Mouse (Mus musculus) T-helper 2 cell (primary cell): Measurements from ENCODE around the gene Trpm8.

Experiments
- in situ Hi-C: fragments of 300-600 bp; cut with MboI, MseI; formaldehyde crosslinking; loops from one replicate; pipeline ENCODE4 v1.15.1; 2025; ENCODE audit warnings: high pct_unique_total_duplicates

Gene Trpm8

DNA sequence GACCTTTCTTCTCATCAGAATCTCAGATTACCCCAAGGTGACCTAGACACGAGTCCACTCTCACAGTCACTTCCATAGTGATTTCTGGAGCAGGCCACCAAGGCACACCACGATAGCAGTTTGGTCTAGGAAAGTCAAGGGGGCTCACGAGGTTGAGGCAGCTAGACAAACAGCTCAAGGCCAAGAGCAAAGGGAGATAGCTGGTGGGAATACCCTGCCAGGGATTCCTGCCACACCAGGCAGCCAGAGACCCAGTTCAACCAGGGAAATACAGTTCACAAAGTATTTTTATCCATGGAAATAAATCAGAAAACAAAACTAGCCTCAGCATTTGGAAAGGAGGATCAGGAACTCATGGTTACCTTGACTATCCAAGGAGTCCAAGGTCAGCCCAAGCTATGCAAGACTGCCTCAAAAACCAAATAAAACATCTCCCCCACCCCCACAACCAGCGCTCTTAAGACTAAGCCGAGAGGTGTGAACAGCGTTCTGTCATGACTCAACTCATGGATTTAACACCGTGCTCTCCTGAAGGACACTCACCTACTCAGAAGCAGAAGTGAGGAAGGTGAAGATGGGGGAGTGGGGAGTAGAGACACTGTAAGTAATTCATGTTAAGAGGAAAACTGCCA is 13.1 kb upstream of the Trpm8 start:
- in situ Hi-C loops = loop anchor here (10.0 kb wide), 1 partner anchor 710 kb away; no protein-coding TSS in a partner anchor

DNA sequence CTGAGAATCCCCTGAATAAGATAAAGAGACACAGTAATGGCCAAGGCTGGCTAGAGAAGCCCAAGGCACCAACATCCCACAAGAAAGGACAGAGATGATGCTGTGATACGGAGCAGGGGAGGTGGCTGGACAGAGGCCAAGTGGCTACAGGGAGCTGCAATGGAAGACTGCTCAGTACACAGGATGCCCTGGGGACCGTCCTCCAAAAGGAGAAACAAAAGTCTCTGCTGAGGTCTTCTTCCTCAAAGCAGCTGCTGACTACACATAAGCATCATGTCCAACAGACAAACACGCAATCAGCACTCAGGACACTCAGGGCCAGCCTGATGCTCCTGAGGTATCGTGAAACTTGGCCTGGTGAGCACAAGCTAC is 12.6 kb upstream of the Trpm8 start:
- in situ Hi-C loops = loop anchor here (10.0 kb wide), 1 partner anchor 710 kb away; no protein-coding TSS in a partner anchor

DNA sequence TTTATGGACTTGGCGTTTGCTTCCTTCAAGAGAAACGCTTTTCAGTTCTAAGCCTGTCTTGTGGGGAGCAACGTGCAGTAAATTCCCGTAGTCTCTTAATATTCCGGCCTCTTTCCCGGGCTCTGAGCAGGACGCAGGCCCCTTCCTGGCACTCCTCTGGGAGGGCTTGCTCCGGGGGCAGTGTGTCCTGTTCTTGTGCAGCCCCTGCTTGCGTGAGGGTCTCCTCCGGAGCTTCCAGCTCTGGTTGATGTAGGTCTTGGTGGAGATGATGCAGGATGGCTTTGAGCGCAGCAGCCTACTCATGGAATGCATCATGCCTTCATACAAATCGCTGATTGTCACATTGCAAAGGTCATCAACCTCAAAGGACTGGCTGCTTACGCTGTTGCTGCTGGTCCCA is 11.3 kb upstream of the Trpm8 start:
- in situ Hi-C loops = loop anchor here (10.0 kb wide), 1 partner anchor 711 kb away; no protein-coding TSS in a partner anchor

DNA sequence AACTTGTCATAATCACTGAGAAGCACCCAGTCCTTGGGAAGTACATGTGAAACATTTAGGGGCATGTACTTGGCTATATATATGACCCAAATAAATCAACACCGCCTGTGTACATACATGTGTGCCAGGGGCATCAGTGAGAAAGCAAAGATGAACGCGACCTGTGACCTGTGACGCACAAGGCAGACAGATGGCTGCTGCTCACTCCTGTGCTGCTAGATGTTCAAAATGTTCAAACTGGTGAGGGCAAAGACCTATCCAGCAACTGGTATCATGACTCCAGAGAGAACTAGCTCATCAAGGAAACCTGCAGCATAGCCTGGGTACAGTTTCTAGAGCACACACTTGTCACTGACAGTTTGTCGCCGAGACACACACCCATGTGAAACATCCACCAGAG is 10.0 kb upstream of the Trpm8 start:
- in situ Hi-C loops = loop anchor here (10.0 kb wide), 1 partner anchor 713 kb away; no protein-coding TSS in a partner anchor

DNA sequence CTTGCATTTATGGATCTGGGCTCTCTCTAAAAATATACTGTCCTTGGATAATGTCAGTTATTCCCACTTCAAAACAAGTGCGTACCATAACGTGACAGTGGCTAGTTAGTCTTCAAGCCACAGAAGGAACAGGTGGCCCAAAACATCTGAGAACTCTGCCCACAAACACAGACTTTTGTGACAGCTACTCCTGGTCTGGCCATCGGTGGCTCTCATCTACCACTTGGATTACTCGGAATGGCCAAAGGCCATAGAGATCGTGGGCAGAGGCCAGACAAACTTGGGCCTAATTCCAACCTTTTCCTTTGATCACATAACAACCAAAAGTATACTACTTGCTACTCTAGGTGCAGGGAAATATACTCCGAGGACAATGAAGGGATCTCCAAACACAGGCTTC is 9.4 kb upstream of the Trpm8 start:
- in situ Hi-C loops = loop anchor here (10.0 kb wide), 1 partner anchor 713 kb away; no protein-coding TSS in a partner anchor

DNA sequence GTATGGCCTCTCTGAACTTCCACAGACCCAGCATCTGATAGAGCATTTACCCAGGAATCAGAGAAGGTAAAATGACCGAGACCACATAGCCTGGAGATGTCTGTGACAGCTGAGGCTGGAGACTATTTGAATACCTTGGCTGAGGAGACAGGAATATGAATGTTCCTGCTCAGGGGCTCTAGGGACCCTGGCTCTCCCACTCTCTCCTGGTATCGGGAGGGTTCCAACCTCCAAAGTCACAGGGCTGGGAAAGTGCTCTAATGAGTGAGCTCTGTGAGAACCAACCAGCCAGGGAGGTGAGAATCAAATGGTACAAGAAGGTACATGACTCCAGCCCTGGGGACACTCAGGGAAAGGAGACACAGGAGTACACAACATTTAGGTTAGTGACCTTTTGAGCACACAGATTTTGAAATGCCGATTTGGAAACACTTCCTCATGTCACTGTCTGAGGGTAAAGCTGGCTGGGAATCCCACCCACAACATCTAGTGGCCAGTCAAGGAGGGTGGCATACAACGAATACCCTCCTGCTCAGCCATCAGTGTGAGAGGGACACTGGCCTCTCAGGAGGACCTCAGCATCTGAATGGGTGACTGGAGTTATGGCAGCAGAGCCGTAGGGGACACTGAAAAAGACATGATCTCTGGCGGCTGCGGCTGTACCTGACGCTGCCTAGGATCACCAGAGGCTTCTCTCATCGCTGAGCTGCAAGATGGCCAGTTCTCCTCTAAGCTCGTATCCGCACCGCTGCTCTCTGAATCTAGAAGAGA is 7.7 kb upstream of the Trpm8 start:
- in situ Hi-C loops = loop anchor here (10.0 kb wide), 1 partner anchor 715 kb away; no protein-coding TSS in a partner anchor

DNA sequence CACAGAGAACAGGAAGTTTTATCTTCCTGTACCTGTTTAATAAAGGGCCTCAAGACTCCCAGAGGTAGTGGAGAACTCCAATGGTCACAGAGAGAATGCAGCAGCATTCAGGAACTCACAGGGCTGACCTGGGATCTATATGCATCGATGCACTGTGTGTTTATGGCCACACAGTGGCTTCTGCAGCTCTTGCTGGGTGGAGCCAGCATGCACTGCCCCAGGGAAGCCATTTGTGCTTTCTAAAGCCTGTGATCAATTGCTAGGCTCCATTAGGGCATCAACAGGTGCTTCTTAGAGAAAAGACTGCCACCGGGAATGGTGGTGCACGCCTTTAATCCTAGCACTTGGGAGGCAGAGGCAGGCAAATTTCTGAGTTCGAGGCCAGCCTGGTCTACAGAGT is 4.6 kb upstream of the Trpm8 start:
- in situ Hi-C loops = no loop called here

DNA sequence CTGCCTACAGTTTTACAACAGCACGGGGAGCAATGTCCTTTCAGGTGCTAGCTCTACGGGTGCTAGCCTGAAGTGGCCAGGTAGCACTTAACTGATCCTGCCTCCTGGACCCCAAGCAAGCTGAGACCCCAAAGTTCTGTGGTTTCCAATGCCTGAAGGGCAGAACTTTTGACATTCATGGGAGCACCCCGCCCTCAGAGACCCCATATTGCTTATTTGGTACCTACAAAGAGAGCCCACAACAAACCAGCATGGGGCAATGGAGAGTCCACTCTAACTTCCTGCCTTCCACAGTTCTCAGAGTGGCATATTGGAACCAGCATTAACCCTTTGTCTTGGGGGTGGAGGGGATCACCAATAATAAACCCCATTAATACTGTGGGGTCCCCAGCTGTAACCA is 4.1 kb upstream of the Trpm8 start:
- in situ Hi-C loops = no loop called here

DNA sequence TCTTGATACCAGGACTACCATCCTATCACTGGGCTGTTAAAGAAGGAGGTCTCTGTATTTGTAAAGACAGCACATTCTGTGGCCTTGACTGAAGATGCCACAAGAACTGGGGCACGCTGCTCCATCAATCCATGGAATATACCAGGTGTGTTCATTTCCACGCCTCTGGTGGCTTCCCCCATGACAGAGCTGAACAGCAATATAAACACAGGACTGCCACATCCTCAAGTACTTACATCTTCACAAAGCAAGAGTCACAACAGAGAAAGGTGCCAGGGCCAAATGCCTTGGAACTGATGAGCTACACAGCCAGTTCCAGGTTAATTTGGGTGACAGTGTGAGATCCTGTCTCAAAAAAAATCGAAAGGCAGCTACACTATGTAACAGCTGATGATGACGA is 3.6 kb upstream of the Trpm8 start:
- in situ Hi-C loops = no loop called here

DNA sequence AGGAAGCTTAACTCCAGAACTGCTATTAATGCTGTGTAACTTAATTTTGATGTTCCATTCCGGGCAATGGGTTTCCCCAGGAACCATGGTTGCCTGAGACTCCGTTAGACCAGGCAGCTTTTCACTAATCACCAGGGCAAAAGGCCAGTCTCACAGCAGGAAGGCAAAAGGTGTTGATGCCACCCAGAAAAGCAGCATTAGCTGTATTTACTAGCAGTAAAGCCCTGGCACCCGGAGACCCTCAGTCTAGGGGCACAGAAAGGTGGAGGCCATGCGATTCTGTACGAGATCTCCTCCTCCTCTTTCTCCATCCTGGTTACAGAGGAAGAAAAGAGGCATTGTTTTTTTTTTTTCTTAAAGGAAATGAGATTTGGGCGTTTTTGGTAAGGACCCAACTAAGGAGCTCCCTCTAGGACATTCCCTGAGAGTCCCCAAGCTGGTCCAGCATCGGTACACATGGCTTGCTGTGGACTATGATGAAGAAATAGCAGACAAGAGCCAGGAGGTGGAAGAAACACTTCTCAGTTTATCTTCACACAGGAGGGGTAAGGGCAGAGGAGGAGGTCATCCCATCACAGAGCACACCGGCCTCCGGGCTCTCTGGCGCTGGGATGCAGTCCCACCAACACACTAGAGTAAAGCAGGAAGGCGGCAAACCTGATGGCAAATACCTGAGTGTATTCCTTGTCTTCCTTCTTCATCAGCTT is 2.9 kb upstream of the Trpm8 start:
- in situ Hi-C loops = no loop called here

DNA sequence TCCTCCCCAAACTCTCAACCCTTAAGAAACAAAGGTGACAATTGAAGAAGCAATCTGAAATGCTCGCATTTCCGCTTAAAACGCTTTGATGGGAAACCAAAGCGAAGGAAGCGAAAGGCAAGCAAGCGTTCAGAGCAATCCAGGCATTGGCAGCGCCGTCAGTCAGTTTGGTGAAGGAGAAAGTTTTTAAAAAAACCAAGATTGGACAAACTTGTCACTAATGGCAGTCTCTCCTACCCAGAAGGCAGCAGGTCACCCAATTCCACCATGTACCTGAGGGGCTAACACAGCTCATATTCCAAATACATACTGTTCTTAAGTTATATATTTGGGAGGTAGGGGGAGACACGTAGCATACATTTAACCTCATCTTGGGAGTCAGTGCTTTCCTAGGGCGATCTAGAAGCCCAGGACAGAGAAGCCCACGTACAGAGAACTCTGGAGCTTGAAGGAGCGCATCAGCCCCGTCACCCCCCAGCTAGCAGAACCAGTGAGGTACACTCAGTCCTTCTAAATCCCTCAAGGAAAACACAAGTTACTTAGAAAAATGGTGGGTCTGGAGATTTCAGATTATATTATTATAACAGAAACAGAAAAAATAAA is 2.3 kb upstream of the Trpm8 start:
- in situ Hi-C loops = no loop called here

DNA sequence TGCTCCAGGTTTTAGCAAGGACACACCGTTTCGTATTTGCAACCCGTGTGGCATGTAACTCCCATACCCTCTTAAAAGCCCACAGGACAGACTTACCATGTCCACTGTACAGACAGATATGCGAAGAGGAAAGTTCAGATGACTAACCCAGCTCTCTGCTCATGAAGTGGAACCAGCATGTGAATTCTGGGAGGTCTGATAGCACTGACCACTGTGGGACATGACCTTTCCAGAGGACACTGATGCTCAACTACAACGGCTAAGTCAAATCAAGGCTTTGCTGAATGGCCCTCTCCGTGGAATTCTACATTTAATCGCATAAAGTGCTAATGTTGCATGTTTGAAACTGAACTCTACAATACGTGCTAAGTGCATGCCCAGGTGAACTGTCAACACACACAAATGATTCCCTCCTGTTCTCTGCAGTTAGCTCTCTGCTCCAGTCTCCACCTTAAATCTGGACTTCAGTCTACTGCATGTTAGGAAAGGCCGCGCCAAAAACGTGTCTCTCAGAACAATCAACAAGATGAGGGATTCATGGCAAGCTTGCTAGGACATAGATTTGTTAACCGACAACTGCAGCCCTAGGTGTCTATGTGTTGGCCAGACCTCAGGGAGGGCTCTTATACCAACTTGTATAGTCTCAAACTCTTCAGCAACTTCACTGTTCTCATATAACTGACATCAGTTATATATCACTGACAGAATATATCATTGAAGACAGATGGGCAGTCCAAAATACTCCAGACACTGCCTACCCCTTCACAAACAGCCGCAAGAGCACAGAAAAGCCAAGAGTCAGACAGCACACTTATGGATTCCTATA is 1.6 kb upstream of the Trpm8 start:
- in situ Hi-C loops = no loop called here

DNA sequence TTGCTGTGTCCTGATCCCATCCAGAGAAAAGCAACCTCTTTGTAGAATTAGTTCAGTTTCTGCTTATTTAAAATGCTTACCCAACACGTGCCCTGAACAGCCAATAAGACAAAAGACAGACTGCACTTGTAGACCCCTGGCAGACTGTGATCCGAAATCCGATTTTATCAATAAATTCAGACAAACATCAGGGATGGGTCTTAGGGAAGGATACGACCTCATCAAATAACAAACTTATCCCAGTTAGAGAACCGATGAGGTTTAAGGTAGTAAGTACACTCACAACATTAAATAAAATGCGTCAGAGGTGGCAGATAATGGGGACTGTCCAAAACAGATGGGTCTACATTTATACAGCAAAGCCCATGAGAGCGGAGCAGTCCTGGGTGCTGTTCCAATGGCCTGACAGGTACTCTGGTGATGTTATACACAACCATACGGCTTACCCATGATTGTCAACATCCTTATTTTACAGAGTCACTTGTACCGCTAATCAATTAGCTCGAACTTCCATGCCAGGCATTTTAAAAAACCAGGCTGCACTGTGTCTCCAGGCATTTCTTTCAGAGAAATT is 850 bp upstream of the Trpm8 start:
- in situ Hi-C loops = no loop called here

DNA sequence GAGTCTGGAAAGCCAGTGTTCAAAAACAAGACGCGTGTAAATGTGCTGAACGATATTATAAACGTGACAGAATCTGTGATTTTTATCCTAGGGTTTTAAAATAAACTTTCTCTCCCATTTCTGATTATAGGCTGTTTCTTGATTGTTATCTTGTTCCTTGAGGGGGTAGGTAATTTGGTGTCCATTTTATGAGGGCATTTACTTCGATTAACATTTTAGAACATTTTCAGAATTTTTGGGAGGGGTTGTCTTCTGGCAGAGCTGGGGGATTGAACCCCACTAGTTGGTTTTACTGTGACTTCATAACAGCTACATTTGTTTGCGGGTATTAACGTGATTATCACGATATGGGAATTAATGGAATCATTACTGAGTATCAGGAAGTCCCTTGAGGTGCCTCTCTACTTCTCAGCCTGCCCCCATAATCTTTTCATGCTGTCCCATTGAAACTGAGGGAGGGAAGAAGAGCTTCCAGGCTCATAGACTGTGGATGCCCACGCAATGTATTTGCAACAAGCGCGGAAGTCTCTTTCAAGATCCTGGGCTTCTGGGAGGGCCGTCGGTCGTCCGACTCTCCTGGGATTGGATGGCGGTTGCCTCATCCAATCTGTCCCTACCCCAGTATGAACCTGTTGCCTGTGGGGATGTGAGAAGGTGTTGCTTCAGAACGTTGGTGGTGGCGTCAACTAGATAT is 504 bp downstream of the Trpm8 start:
- in situ Hi-C loops = no loop called here

DNA sequence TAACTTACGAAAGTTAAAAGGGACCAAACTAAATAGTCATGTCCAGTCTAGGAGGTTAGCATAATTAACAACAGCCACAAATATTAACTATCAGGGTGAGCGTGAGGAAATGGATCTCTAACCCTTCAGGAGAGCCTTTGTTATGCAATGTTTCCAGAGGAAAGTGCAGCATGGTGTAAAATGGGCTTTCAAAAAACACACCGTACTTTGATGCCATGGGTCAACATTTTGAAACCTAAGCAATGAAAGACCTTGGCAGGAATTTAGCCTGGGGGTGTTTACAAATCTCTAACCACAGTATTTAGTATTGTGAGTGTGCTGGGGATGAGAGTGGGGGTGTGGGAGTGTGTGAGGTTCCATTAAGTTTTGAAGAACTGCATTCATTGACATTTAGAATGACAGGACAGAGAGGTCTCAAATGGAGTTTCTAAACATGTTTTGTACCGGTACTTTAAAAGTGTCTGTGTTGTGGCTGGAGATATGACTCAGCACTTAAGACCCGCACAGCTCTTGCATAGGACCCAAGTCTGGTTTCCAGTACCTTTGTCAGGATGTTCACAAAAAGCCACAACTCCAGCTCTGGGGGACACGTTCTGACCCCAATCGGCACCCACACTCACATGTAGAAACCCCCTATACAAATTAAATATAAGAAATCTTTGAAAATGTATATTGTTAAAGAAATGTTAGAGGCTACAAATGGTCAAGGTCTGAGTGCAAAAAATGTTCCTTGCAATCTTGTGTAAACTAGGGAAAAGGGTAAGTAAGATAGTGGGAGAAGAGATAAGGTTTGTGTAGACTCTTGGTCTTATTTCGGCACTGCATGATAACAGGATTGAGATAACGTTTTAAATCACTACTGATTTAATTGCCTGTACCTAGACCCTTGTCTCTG is 1.9 kb downstream of the Trpm8 start:
- in situ Hi-C loops = loop anchor here (5.0 kb wide), 1 partner anchor 132 kb away; no protein-coding TSS in a partner anchor

DNA sequence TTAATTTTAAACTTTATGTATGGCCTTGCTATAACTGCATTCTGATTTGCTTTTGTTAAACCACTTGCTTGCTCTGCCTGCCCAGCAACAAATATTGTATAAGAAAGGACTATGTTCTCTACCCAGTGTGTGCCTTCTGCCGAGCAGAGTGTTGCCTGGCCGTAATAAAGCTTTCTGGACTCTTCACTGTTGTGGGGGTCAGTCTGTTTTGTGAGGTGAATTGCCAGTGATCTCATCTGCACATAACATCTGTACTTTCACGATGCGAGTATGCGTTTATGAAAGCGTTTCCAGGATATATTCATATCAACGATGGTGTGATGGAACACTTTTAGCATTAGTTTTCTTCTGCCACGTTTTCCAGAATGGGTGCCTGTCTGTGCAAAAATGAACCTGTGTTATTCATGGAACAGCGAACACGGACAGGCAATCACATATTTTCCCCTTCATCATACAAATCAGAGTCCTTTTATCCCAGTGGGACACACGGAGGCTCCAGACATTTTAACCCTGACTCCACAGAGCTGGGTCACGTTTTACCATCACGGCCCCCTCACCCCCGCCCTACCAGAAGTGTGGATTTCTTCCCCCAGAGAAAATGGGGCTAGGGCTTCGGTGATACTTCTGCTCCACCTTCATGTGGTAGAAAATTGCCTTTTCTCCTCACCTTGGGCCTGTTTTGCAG is 2.7 kb downstream of the Trpm8 start:
- in situ Hi-C loops = loop anchor here (5.0 kb wide), 1 partner anchor 133 kb away; no protein-coding TSS in a partner anchor

DNA sequence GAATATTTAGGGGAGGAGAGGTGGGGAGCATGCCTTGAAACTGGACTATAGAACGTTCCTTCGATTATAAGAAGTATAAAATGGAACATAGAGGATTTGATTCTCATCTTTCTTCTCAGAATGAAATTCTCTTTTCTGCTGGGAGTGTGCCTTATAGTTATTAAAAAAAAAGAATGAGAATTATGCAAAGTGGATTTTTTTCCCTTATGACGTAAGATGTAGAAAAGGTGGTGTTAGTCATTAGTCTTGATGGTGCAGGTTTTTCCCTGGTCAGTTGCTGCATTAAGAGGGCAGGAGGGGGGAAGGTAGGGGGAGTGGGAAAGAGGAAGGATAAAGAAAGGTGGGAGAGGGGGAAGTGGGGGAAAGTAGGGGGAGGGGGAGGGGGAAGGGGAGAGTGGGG is 4.8 kb downstream of the Trpm8 start:
- in situ Hi-C loops = loop anchor here (5.0 kb wide), 1 partner anchor 135 kb away; no protein-coding TSS in a partner anchor
